Mouse (Mus musculus): ENCODE measurements at regions not wholly inside any gene's neighbourhood (a gene's known extent, or its start where the extent isn't known, plus 50 kb on each side); places are given as distances from the start of the nearest gene placed in this dataset.
"Not testable (repeated sequence)": the region's sequence is repeated elsewhere in the genome, so short reads cannot be mapped to it uniquely, and the experiment has no call there.

- DNase-seq (ENCODE audit: low spot score in 2 of 2) = no peak
Measured at GRCm38 (mm10) chr1:105900158-105900557, 90.0 kb upstream of the Zcchc2 start.

- no peak for DNase-seq (ENCODE audit: low spot score in 2 of 2)
Measured at GRCm38 (mm10) chr1:105900920-105901319, 89.3 kb upstream of the Zcchc2 start.

- no peak for DNase-seq (ENCODE audit: low spot score in 2 of 2)
Measured at GRCm38 (mm10) chr1:105903286-105904115, 86.7 kb upstream of the Zcchc2 start.

GRCm38 (mm10) chr1:105904737-105905136, 85.5 kb upstream of the Zcchc2 start:
- no peak for DNase-seq (ENCODE audit: low spot score in 2 of 2)

GRCm38 (mm10) chr1:105905785-105906426, 84.3 kb upstream of the Zcchc2 start:
- DNase-seq (ENCODE audit: low spot score in 2 of 2) = no peak

- DNase-seq (ENCODE audit: low spot score in 2 of 2) = peak in 1 of 2 experiments; percentile 46
Measured at GRCm38 (mm10) chr1:105906427-105906798, 83.8 kb upstream of the Zcchc2 start.

GRCm38 (mm10) chr1:105908029-105908876, 82.0 kb upstream of the Zcchc2 start:
- DNase-seq (ENCODE audit: low spot score in 2 of 2) = peak in 1 of 2 experiments; percentile 57

GRCm38 (mm10) chr1:105909121-105909520, 81.1 kb upstream of the Zcchc2 start:
- DNase-seq (ENCODE audit: low spot score in 2 of 2) = no peak

- no peak for DNase-seq (ENCODE audit: low spot score in 2 of 2)
Measured at GRCm38 (mm10) chr1:105911714-105912113, 78.5 kb upstream of the Zcchc2 start.

- DNase-seq (ENCODE audit: low spot score in 2 of 2) = no peak
Measured at GRCm38 (mm10) chr1:105921842-105922241, 68.4 kb upstream of the Zcchc2 start.

GRCm38 (mm10) chr1:105922586-105922985, 67.6 kb upstream of the Zcchc2 start:
- no peak for DNase-seq (ENCODE audit: low spot score in 2 of 2)

GRCm38 (mm10) chr1:105923001-105923400, 67.2 kb upstream of the Zcchc2 start:
- no peak for DNase-seq (ENCODE audit: low spot score in 2 of 2)

GRCm38 (mm10) chr1:105925617-105926370, 64.4 kb upstream of the Zcchc2 start:
- no peak for DNase-seq (ENCODE audit: low spot score in 2 of 2)

- no peak for DNase-seq (ENCODE audit: low spot score in 2 of 2)
Measured at GRCm38 (mm10) chr1:105926871-105927270, 63.3 kb upstream of the Zcchc2 start.

GRCm38 (mm10) chr1:105930841-105931240, 59.4 kb upstream of the Zcchc2 start:
- no peak for DNase-seq (ENCODE audit: low spot score in 2 of 2)

- not testable (repeated sequence) for DNase-seq (ENCODE audit: low spot score in 2 of 2)
Measured at GRCm38 (mm10) chr1:105934171-105934570, 56.0 kb upstream of the Zcchc2 start.

All from left cerebral cortex, adult 9 months (tissue).